Mouse (Mus musculus): Measurements from ENCODE around the gene Matn4.

DNA sequence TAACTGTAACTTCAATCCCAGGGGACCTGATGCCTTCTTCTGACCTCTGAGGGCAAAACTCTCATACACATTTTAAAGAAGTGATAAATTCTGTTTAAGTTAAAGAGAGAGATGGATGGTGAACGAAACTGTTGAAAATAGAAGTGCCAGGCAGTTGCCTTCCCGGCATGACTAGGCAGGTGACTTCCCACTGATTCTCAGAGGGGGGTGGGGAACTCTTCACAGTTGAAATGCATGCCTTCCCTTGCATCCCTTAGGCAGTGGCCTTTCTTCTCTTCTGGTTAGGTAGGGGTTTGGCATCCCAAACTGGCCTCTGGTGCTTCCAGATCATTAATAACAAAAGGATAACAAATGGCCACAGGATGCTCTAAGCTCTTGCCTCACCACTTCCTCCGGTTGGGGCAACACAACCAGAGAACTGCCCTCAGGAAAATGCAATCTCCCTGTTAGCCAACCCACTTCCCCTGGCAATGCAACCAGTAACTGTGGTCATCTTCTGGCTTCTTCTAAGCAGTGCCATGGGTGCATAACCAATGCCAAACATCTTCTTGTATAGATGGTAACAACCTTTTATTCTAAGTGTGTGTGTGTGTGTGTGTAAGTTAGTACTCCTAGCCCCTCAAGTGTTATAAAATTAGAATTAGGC lies 32.4 kb downstream of the Matn4 start:
- TF ChIP-seq GATA1 (IDR thresholded peaks at IDR 0.05; ENCODE audit: borderline replicate concordance, low read length) (no peak), FLI1 (IDR thresholded peaks at IDR 0.05; ENCODE audit: low read length) (no peak)

Data from megakaryocyte, embryonic 14.5 days (primary cell).